Mouse (Mus musculus) cerebellum, postnatal 36 days (tissue): Measurements from ENCODE around the gene Prmt1.
"Not testable (repeated sequence)": the region's sequence is repeated elsewhere in the genome, so short reads cannot be mapped to it uniquely, and the experiment has no call there.

Source experiments
- DNase-seq, 2 experiments: peaks; one replicate each; pipeline ENCODE4 v3.0.0; 2021 to 2022; ENCODE audit warnings: mixed read lengths in 2 of 2

Gene Prmt1

DNA sequence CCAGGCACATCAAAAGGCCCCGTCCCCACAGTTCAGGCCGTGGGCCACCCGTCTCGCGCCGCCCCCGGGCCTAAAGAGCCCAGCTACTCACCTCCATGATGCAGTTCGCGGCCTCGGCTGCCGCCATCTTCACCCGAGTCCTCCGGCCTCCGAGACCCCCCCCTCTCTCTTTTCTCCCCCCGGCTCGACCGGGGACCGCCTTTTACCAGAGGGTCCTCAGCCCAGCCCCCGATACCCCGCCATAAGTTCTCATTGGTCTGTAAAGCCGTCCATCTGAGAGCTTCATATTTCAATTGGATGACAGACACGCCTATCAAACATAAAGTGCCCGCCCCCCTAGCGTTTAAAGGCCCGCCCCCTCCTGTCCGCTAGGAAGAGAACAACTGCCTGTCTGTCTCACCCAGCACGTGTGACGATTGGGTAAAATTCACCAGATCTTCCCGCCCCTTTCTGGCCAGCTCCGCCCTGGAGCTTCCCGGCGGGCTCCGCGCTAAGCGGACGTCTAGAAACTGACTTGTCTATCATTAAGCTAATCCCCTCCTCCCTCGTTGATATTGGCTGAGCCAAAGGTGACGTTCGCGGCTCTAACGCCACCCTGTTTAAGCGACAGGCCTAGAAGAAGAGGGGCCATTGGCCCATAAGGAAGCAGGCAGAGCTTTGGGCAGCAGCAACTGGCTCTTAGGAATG lies at the start of gene Prmt1:
Gene Prmt1, minus strand, starts transcription at position 377 of the 687 bp plus-strand sequence.
- DNase-seq, result peak; percentile 97 to 98

DNA sequence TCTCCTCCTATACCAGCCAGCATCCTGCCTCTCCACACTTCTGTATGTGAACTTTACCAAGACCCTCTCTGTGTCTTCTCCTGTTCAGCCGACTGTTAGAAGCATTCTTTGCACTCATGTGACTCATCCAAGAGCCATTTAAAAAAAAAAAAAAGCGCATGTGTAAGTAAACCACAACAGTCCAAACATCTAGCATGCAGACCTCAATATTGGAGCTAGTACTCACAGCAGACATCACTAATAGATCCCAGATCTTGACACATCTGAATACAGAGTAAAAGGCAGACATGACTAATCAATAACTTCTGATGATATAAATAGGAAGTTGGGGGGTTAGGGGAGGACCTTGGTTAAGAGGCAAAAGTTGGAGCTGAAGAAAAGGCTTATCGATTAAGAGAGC lies 49.3 kb upstream of the Prmt1 start:
- DNase-seq, result no peak

DNA sequence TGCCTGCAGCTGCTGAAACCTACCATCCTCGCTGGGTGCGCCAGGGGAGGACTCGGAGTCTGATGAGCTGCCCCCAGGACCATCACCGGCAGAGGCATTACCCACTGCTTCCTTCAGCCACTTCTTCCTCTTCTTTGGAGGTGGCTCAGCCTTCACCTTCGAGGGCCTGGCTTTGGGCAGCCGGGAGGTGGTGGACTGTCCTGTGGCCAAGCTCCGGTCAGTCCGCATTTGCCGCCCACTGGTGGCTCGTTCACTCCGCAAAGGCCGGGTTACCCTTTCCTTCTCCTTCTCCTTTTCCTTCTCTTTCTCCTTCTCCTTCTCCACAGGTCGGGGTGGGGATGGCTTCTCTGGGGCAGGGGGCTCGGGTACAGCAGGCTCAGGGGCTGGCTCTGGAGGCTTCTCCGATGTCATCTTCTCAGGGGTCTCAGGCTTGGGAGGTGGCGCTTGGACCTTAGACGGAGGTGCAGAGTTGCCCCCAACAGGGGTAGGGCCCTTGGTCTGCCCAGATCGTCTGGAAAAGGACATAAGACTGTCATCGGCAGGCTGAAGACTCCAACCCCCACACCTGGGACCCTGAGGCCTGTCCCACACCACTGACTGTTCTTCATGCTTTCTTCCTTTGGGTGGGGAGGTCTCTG lies 47.5 kb upstream of the Prmt1 start:
- no peak for DNase-seq

DNA sequence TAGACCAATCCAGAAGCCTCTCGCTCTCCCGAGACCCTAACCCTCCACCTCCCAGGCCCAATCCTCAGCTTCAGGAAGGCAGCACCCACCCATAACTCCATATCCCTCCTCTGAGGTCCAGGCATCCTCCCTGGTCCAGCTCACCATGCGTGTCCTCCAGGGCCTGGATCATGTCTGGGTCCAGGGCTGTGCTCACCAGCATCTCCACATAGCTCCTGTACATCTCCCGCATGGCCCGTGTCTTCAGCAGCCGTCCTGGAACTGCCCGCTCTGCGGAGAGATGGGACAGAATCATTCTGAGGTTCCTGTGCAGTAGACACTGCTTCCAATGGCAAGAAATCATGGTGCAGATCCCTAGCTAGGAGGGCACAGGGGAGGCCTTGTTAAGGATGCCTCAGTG lies 44.5 kb upstream of the Prmt1 start:
- no peak for DNase-seq

DNA sequence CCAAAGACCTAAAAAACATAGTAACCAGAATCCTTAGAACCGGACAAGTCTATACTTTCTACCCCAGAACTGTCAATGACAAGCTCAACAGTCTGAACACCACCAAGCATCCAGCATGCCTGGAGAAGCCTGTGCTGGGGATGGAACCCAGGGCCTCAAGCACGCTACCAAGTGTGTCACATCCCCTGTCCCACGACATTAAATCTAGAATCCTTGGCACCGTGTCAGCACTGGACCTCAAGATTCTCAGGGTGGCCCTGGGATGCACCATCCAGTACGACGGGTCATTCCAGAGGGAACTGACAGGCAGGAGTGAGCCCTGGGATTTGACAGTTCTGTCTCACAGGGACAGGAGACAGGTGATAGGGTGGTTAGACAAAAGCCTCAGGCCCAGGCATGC lies 43.6 kb upstream of the Prmt1 start:
- DNase-seq, result no peak

DNA sequence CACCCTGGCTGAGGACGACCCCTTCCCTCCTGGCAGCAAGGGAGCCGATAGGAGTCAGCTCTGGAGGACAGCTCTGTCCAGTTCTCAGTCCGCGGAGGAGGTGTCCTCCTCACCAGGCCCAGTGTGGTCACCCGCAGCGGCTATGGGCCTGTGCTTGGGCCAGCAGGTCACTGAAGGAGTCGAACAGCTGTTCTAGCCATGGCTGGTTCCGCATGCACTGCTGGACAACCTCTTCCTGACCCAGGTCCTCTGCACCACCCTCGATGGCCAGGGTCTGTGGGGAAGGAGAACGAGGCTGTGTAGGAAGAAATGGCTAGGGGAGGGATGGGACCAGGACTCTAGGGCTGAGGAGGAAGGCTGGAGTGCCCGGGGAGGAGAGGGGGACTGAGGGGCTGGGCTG lies 42.0 kb upstream of the Prmt1 start:
- DNase-seq, result no peak

DNA sequence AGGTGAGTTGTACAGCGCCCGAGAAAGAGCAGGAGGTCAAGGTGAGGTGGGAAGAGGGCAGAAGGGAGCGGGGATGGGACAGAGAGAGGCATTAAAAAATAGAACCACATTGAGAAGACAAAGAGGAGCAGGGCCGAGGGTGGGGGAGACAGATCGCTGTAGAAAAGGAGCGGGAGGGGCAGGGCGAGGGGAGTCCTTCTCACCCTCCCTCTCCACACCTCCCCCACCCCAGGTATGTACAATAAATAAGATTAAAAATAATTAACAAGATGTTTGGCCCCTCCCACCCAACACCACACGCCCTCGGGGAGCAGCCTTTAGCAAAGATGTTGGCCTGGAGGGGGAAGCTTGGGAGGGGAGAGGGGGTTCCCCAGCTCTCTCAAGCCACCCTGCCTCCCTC lies 41.4 kb upstream of the Prmt1 start:
- DNase-seq, result no peak

DNA sequence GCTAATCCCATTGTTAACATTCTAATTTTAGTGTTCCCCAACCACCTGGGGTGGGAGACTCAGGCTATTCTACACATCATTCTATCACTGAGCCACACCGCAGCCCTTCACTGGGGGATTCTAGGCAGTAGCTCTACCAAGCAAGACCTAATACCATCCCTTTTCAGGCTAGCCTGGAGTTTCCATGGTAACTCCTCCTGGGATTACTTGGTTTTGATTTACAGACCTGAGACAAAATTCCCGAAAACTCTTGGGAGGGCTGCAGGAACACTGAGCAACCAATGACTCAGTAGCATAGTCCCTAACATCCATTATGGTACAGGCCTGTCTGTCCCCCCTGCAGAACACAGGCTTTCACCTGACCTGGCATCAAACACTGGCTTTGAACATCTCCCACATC lies 39.9 kb upstream of the Prmt1 start:
- DNase-seq, result no peak

DNA sequence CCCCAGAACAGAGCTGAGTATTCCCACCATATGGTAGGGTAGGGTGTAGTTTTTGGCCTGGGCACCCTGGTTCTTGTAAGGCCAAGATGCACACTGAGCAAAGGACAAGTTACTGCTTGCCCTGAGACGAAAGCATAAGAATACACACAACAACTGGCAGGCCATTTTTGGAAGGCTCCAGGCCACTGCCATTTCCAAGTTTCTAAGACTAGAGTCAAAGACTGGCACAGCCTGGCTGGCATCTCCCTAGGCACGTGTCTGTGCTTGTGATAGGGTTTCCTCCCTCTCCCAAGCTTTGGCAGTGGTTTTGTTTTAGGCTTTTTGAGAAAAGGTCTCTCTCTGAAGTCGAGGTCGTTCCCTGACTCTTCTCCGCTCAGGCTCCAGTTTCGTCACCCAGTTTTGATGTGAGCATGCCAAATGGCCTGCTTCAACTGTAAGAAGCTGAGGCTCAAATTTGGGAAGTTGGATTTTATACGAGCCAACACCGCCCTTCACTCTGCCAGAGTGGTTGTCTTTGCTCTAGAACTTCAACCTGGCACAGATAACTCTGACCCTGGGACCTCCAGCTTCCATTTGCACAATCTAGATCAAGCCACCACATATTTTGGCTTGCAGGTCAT lies 39.3 kb upstream of the Prmt1 start:
- no peak for DNase-seq

DNA sequence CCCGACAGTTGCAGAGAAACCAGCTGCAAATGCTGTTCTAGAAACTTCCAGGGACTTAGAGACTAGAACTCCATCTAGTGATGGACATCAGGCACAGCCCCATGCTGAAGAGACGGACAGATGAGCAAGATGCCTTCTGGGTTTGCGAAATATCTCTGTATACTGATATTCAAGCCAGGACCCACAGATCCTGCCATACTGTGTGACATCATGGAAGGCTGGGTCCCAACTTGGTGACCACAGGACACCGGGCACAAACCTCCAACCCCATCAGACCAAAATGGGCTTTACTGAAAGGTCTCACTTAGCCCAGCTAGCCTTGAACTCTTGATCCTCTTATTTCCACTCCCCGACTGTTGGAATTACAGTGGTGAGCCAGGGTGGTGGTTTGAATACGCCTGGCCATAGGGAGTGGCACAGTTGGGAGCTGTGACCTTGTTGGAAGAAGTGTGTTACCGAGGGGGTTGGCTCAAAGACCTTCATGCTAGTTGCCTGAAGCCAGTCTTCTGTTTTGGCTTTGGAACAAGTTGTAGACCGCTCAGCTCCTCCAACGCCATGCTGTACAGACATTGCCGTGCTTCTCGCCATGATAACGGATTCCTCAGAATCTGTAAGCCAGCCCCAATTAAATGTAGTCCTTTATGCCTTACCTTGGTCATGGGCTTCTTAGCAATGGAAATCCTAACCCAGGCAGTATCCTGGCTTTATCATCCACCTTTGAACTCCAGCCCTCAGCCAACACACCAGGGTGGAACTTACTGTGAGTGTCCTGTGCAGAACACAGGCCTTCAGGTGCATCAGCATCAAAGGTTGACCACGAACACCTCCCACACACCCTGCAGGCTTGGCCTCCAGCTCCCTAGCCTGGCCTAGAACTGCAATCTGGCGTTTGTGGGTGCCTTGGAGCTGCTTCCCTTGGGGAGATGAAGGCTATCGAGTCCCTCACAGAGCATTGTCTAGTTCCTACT lies 38.2 kb upstream of the Prmt1 start:
- DNase-seq, result no peak

DNA sequence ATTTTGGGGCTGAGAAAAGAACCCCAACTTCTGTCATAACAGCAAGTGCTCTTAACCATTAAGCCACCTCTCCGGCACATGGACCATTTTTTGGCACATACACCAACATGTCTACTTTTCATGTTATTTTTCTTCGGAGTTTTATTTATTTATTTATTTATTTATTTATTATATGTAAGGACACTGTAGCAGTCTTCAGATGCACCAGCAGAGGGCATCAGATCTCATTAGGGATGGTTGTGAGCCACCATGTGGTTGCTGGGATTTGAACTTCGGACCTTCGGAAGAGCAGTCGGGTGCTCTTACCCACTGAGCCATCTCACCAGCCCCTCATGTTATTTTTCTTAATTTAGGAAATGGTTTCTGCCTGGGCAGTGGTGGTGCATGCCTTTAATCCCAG lies 37.3 kb upstream of the Prmt1 start:
- not testable (repeated sequence) for DNase-seq

DNA sequence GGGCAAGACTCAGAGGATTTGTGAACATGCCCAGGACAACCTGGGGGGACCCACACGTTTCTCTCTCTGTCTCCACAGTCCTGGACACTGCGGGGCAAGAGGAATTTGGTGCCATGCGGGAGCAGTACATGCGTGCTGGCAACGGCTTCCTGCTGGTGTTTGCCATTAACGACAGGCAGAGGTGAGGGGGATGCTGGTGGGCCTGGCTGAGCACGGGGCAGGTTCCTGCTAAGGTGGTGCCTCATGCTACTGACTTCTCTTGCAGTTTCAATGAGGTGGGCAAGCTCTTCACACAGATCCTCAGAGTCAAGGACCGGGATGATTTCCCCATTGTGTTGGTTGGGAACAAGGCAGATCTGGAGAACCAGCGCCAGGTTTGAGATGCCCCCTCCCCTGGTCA lies 33.9 kb upstream of the Prmt1 start:
- no peak for DNase-seq

DNA sequence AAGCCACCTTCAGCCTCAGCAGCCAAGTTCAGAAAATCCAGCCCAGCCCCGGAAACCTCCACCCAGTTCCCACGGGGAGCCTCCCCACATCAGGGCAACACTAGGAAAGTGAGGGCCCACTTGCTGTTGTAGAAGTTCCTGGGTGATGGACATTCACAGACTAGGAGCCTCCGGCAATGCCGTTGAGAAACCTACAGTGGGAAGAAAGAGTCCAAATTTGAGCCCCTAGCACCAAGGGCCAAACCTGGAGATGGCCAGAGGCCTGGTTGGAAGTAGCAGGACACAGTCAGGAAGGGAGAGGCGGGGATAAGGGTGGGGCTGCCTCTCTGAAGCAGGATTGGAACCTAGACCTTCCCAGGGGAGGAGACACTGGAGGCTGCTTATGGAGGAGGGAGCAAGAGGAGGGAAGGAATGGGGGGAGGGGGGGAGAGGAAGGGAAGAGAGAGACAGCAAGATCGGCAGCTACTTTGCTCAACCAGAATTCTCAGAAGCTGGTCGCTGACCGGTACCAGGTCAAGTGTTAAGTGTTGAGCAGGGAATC lies 32.7 kb upstream of the Prmt1 start:
- DNase-seq, result no peak

DNA sequence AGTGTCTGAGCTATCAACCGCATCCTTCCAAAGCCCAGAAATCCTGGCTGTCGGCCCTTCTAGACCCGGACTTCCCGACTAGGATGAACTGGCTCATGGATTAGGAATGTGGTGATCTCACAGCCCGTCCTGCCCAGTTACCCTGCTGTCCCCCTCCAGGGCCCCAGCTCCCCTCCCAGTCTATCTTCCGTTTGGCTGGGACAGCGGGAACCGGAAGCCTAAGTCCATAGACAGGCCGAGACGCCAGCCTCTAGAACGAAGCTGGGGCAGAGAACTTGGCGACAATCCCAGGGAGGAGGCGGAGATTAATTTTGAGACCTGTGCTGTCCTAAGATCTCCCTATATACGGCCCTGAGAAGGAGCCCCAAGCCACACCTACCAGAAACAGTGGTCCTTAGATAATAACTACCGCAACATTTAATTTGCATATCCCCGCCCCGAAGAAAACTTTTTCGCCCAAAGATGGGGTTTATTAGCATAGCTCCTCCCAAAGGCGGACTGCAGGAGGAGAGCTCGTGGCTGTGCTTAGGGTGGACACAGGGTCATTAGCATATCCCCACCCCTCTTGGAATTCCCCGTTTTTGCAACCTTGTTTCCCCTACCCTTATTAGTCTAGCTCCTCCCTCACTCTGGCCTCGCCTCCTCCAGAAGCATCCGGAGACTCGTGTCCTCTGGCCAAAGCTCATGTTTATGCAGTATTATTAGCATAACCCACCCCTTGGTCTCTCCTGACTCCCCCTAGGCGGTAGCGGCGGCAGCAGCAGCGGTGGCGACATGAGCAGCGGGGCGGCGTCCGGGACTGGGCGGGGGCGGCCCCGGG lies 31.1 kb upstream of the Prmt1 start, which contains the start of gene Rras:
Gene Rras, plus strand, starts transcription at position 720 of the 820 bp plus-strand sequence.
- peak; percentile 69 to 71 for DNase-seq

DNA sequence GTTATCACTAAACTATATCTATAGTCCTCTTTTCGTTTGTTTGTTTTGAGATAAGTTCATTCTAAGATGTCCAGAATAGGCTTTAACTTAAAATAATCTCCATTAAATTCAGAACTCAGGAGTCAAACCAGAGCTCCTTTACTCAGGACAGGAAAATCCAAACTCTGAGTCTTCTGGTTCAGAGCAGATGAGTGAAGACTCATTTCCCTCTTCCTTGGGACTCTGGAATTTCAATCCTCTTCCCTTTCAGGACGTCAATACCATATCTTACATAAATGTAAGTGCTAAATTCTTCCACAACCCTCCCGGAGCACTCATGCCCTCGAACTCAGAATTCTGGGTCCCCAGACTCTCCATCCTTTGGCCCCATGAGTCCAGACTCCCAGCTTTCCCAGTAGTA lies 30.4 kb upstream of the Prmt1 start:
- no peak for DNase-seq

DNA sequence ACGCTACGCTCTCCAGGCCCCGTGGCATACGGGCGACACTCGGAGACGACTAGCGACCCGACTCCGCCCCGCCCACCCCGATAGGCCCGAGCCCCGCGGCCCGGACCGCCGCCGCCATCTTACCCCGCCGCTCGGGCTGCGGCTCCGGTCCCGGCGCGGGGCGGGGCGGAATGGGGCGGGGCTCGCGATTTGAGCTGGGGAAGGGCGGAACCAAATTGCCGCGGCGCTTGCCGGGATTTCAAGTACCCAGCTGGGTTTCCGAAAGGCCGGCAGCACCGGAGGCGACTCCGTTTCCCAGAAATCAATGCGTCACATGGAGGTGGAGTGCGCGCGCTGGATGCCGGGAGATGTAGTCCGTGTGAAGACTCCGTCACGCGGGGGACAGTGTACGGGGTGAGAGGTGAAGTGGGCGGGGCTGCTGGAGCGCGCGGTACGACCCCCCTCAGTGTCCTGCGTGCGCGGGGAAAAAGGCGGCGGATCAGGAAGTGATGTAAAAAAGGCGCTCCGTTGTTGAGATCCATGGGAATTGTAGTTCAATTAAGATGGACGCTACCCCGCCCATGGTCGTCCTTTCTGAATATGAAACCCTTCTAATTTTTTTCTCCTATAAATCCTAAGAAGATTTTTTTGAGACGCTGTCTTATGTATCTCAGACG lies 29.7 kb upstream of the Prmt1 start, which contains the start of gene Scaf1:
Gene Scaf1, minus strand, starts transcription at position 407 of the 656 bp plus-strand sequence.
- DNase-seq, result peak; percentile 99

DNA sequence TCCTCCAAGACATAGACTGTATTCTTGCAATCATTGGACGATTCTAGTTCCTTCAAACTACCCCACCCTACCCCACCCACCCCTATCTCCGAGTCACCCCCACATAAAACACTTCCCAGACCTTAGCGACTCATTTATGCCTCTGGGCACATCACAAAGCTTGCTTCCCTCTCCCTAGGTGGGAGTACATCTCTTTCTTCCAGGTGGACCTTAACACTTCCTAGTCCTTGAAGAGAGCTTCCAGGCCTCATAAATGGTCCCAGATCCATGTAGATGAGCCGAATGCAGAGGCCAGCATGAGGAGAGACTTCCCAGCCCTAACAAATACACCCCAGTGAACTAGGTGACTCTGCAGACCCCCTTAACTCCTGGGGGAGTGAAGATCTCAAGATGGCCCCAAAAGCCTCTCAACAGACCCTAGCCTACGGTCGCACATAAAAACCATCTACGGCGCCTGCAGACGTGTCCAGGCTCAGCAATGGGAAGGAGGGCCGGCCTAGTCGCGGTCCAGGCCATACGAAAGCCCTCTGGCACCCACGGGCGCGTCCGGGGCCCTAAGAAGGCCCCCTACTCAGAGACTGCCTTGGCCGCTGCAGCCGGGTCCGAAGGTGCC lies 29.1 kb upstream of the Prmt1 start:
- no peak for DNase-seq

DNA sequence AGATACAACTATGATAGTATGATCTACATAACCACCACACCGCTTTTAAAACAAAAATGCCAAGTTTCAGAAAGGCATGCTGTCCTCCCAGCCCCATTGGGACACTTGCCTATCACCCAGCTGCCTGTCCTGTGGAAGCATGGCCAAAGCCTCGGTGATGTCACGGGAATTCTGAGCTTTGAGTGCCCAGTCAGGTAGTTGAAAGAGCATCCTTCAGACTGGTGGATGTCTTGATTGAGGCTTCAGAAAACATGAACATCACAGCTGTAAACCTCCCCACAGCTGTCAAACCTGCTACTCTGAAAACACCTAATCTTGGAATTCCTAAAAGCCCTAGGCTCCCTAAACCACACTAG lies 27.7 kb upstream of the Prmt1 start:
- DNase-seq, result no peak

DNA sequence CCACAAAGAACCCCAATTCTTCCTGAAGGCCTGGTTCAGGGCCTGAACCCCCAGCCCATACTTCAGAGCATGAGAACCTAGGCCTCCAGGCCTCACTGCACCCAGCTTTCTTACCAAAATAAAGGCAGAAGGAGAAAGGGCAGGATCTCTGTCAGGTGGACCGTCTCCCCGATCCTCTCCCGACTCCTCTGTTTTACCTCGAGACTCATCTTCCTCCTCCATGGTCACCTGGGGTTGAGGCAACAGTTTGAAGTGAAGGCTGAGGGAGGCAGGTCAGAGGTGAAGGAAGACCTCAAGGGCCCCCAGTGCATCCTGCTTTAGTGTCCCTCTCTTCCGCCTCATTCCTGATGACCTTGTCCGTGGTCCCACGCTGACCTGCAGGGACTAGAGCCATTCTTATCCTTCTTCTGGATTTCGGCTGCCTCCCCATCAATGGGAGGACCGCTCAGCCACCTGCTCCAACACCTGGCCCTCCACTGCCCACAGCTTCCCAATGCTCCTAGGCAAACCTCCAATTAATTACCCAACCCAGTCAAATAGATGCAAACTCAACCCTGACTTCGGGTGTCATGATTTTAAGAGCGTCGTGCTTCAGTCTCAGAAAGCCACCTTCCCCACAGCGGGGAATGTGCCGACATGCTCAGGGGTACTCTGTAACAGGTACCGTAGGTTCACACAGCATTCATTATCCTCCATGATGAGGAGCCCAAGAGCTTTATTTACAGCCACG lies 27.2 kb upstream of the Prmt1 start:
- no peak for DNase-seq

DNA sequence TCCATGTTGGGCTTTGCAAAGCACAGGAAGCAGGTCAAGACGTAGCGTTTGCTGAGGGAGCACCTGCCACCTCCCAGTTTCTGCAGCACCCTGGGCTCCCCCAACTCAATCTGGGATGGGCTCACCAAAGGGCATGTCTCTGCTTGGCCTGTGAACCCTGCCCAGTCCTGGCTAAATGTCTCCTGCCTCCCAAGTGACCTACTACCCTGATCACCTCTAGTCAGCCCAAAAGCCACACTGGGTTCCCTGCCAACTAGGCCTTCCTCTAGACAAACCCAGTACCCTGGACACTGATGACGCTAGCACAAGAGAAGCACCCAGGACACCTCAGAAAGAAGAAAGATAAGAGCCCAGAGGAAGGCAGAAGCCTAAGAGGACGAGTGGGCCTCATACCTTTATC lies 26.5 kb upstream of the Prmt1 start:
- DNase-seq, result no peak
